Mouse (Mus musculus) C2C12 (cell line): Measurements from ENCODE around the gene Elmsan1.

Source experiments
- CEBPB ChIP-seq: IDR thresholded peaks from one replicate; pipeline ENCODE4 v1.6.1; 2011; ENCODE audit warnings: low read depth, mild to moderate bottlenecking, control low read depth, moderate library complexity
- CTCF ChIP-seq: IDR thresholded peaks from one replicate; pipeline ENCODE4 v1.5.1; 2011; ENCODE audit not compliant: control insufficient read depth, insufficient read depth, insufficient read length
- MYOD1 ChIP-seq: IDR thresholded peaks from one replicate; pipeline ENCODE4 v1.6.1; 2011; ENCODE audit warnings: low read depth; ENCODE audit not compliant: control insufficient read depth, insufficient read length
- USF1 ChIP-seq: IDR thresholded peaks from one replicate; pipeline ENCODE4 v1.6.1; 2011; ENCODE audit warnings: low read depth, mild to moderate bottlenecking, control low read depth, moderate library complexity

GRCm38 (mm10) chr12:84215758-84216440 is 2.8 kb downstream of the Elmsan1 start:
- no peak for TF ChIP-seq CEBPB
- TF ChIP-seq CTCF = no peak
- no peak for TF ChIP-seq USF1
- no peak for TF ChIP-seq MYOD1
